Comparison of ENCODE assay signal across 19 mouse cellular contexts in the genomic region with DNA sequence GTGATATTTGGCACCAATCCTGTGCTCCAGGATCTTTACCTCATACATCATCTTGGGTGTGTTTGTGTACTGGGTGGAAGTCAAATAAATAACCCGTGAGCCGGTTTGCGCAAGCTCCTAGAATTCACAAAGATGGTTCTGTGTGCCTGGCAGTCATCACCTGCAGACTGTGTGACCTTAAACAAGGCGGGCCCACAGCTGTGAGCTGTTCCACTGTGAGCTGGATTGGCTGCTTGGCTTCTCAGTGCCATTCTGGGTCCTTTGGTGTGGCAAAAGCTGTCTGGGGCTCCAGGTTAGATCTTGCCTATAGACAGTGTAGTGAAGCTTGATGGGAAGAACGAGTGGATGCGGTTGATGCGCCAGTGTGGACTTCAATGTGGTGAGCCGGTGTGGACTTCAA. TPM values are rescaled to one million over a fixed set of nuclear protein-coding genes. Genes with fewer than 3 reads are reported as not detected.
A peak's percentile ranks its signal among the peaks of the same experiment; 100 is the strongest.
DNase-seq lines count a peak whose midpoint lies in the region; ATAC-seq and TF ChIP-seq lines count a peak whose summit lies in the region.
"Had no signal": no experiment of that assay in that cellular context is flagged by ENCODE, and none has a peak within 500 bp of the region (broad histone marks: within the 10 kb centered on the region; RNA-seq: fewer than 3 reads in every experiment).

No protein-coding gene starts in this region.

- WGBS in lung, embryonic 15.5 days = 58% methylated on average over 8 of the region's 8 CpGs
- 60% methylated on average over 8 of the region's 8 CpGs for WGBS in lung, adult 2 months
- WGBS in intestine, postnatal 0 days = 55% methylated on average over 8 of the region's 8 CpGs

- TF ChIP-seq POLR2A in lung, adult 2 months (IDR thresholded peaks at IDR 0.05; ENCODE audit: borderline replicate concordance, extremely low read depth, low read depth, low read length) = no peak

- no peak overlapping the region for H3K4me2 ChIP-seq in lung, embryonic 15.5 days
- H3K4me2 ChIP-seq in intestine, postnatal 0 days (replicated peaks; ENCODE audit: low read depth) = no peak overlapping the region
- H3K4me2 ChIP-seq: neural tube, embryonic 15.5 days had no signal

- H3K36me3 ChIP-seq in lung, embryonic 15.5 days = no peaks in the 10 kb centered on the region
- no peaks in the 10 kb centered on the region for H3K36me3 ChIP-seq in intestine, postnatal 0 days (ENCODE audit: control insufficient read depth, insufficient read depth)
- H3K36me3 ChIP-seq: neural tube, embryonic 15.5 days had no signal

- H3K9me3 ChIP-seq in lung, embryonic 15.5 days = no peaks in the 10 kb centered on the region
- H3K9me3 ChIP-seq in intestine, postnatal 0 days (ENCODE audit: control insufficient read depth) = no peaks in the 10 kb centered on the region
- H3K9me3 ChIP-seq: neural tube, embryonic 15.5 days had no signal

- no peak overlapping the region for H3K4me3 ChIP-seq in lung, embryonic 15.5 days
- no peak overlapping the region for H3K4me3 ChIP-seq in lung, adult 2 months (replicated peaks; ENCODE audit: extremely low read depth, low read depth, low read length)
- H3K4me3 ChIP-seq in intestine, postnatal 0 days (ENCODE audit: low read depth, low read length) = no peak overlapping the region
- H3K4me3 ChIP-seq: gastrocnemius, adult 2 months; heart, adult 2 months; layer of hippocampus, adult 2 months; neural tube, embryonic 15.5 days had no signal

- peaks cover 51% of the 10 kb centered on the region for H3K4me1 ChIP-seq in lung, embryonic 15.5 days
- peaks cover 20% of the 10 kb centered on the region for H3K4me1 ChIP-seq in lung, adult 2 months (ENCODE audit: control insufficient read depth, insufficient read depth, low read length)
- H3K4me1 ChIP-seq in intestine, postnatal 0 days (replicated peaks; ENCODE audit: control insufficient read depth, insufficient read depth, low read length) = no peaks in the 10 kb centered on the region; the same call in 1 of the 2 replicates

- H3K27ac ChIP-seq in lung, embryonic 15.5 days = peak overlapping the region; percentile 86; the same call in 1 of the 2 replicates
- H3K27ac ChIP-seq in intestine, postnatal 0 days (ENCODE audit: low read depth, low read length) = no peak overlapping the region
- H3K27ac ChIP-seq: gastrocnemius, adult 2 months; heart, adult 2 months; layer of hippocampus, adult 2 months; neural tube, embryonic 15.5 days had no signal

- no peak overlapping the region for H3K9ac ChIP-seq in lung, embryonic 15.5 days
- no peak overlapping the region for H3K9ac ChIP-seq in intestine, postnatal 0 days (ENCODE audit: low read depth, low read length)
- H3K9ac ChIP-seq: forebrain, postnatal 0 days; neural tube, embryonic 15.5 days had no signal

- H3K27me3 ChIP-seq in lung, embryonic 15.5 days = no peaks in the 10 kb centered on the region
- H3K27me3 ChIP-seq in intestine, postnatal 0 days (replicated peaks; ENCODE audit: control insufficient read depth, insufficient read depth, low read length) = no peaks in the 10 kb centered on the region
- H3K27me3 ChIP-seq: neural tube, embryonic 15.5 days had no signal

- ATAC-seq in lung, embryonic 15.5 days (ENCODE audit: borderline replicate concordance, extremely low read depth, low FRiP score, low TSS enrichment) = no peak
- ATAC-seq in intestine, postnatal 0 days = peak; percentile 72
- ATAC-seq: forebrain, postnatal 0 days; hindbrain, embryonic 16.5 days had no signal

- DNase-seq in lung, adult 2 months = no peak
- DNase-seq in naive thymus-derived CD4-positive, alpha-beta T cell, adult 2 months (ENCODE audit: low read depth) = peak; percentile 38
- peak; percentile 78 for DNase-seq in thymus, postnatal 14 days
- DNase-seq in right cerebral cortex, adult 18-20 months = no peak
- DNase-seq in layer of hippocampus, postnatal 10 days (ENCODE audit: low spot score in 2 of 2) = no peak
- no peak for DNase-seq in MN1 (ENCODE audit: low spot score)
- DNase-seq: adrenal gland, postnatal 36 days; cerebellum, adult 9-11 months; forebrain, postnatal 0 days; gastrocnemius, adult 2 months; heart, adult 2 months; heart, postnatal 10 days; kidney, adult 9 months; retina, postnatal 1 day had no signal

- no peak for TF ChIP-seq CTCF in lung, adult 2 months (IDR thresholded peaks at IDR 0.05; ENCODE audit: insufficient read depth, low read length)
- no peak for TF ChIP-seq CTCF in intestine, postnatal 0 days (IDR thresholded peaks at IDR 0.05; ENCODE audit: low read depth)

RNA-seq across cellular contexts. Expression of gene Gne, which starts 19.6 kb away (rescaled TPM):
- polyA plus RNA-seq in lung, embryonic 15.5 days (2015; fragmentation: Nextera tagmentation; extraction: Ambion mirVana) = 40.0 and 43.1 TPM in 2 replicates
- 23.9 and 31.4 TPM in 2 replicates for polyA plus RNA-seq in lung, adult 2 months (2012; rRNA removed)
- polyA plus RNA-seq in intestine, postnatal 0 days (2015; fragmentation: Nextera tagmentation; extraction: Ambion mirVana) = 22.2 and 30.4 TPM in 2 replicates
- total RNA-seq in layer of hippocampus, postnatal 10 days (2021) = 10 to 100 TPM; 42.9 to 43.5 TPM

Comparison
In these comparisons a context has a peak if more than half of its experiments do, and no peak if none do; other contexts are left out.
1. DNase-seq: peak in naive thymus-derived CD4-positive, alpha-beta T cell, adult 2 months (single experiment) and thymus, postnatal 14 days (single experiment); none in lung, adult 2 months (single experiment), right cerebral cortex, adult 18-20 months (single experiment), layer of hippocampus, postnatal 10 days (0 of 2) and MN1 (single experiment).